Mouse (Mus musculus): ENCODE data around the gene Ccdc102a. TPM values are rescaled to one million over a fixed set of nuclear protein-coding genes. Genes with fewer than 3 reads are reported as not detected.

Ccdc102a gene
- 1 to 10 TPM; 6.8 to 9.9 TPM for total RNA-seq (2023)

DNA sequence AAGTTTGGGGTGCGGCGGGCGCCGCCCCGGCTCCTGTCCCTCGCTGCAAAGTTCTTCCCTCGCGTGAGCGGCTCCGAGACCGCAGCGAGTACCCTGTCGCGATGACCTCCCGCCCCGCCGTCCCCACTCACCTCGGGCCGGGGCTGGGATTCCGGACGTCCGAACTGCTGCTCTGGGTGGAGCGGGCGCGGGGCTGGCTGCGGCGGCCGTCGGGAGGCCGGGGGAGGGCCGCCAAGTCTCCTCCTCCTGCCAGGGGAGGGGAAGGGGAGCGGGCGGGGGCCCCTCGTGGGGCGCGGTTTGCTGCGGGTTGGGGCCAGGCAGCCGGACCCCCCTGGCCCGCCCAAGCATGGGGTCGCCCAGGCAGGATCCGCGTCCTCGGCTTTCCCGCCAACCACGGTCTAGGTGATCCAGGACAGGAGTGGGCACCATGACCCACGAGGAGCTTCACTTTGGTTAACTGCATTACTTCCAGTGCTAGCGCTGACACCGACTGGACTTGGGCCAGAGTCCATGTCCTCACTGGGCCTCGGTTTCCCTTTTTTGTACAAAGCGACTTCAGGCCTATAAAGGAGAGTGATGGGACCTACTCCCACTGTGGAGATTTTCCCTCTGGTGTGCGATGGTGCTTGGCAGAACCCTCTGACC lies at the start of gene Ccdc102a:
Gene Ccdc102a, minus strand, starts transcription at position 248 of the 645 bp plus-strand sequence.

GRCm38 (mm10) chr8:94923405-94923804 lies 5.5 kb upstream of the Ccdc102a start, which contains the start of gene Adgrg5:
Adgrg5 (plus strand) TSS chr8:94923694.

GRCm38 (mm10) chr8:94876197-94876730 lies 41.6 kb downstream of the Ccdc102a start, which contains the start of gene Dok4:
Dok4 (minus strand) TSS chr8:94876330.

DNA sequence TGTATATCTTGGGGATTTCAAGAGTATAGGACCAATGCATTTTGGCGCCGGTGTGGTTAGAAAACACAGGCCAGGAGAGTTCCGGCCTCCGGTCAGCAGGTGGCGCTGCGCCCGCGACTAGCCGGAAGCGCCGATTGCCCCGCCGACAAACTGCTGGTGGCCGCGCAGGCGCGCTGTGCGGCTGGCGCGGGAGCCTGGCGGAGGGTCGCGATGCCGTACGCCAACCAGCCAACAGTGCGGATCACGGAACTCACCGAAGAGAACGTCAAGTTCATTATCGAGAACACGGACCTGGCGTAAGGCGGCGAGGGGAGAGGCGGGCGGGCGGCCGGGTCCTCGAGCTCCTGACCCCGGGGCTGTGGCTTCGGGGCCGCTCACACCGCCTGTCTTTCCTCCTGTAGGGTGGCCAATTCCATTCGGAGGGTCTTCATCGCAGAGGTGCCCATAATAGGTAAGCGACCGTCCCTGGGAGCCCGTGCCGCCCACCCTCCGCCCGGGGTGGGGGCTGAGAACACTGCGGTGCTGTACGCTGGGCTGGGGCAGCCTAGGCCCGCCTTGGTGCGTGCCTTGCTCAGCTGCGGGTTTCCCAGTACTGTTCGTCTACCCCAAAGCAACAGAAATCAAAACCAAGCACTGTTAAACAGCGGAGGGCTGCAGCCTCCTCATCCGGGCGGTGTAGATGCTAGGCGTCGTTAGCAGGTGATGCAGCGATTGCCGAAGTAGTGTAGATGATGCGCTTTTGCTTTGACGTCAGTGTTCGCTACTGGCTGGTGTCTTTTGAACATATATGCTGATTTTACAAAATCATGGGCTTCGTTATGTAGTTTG lies 60.3 kb downstream of the Ccdc102a start, which contains the start of gene Polr2c:
Gene Polr2c, plus strand, starts transcription at position 105 of the 828 bp plus-strand sequence.

Other genes starting within 250 kb of the Ccdc102a start
- gene Pllp, start 221.8 kb downstream of the Ccdc102a start, total RNA-seq (2023): not detected
- not detected for gene Ccl22, start 172.5 kb downstream of the Ccdc102a start, total RNA-seq (2023)
- gene Cx3cl1, start 146.1 kb downstream of the Ccdc102a start, total RNA-seq (2023): under 1 TPM in 1 of 2 experiments, not detected in 1; 0.26 TPM
- gene Ccl17, start 107.6 kb downstream of the Ccdc102a start, total RNA-seq (2023): not detected
- 10 to 100 TPM; 28.2 to 45.3 TPM for gene Coq9, start 79.8 kb downstream of the Ccdc102a start, total RNA-seq (2023)
- 10 to 100 TPM; 67.1 to 71.6 TPM for gene Ciapin1, start 79.7 kb downstream of the Ccdc102a start, total RNA-seq (2023)
- gene Polr2c, start 60.6 kb downstream of the Ccdc102a start, total RNA-seq (2023): 10 to 100 TPM; 68.0 to 85.1 TPM
- 1 to 10 TPM; 1.1 to 1.3 TPM for gene Dok4, start 41.8 kb downstream of the Ccdc102a start, total RNA-seq (2023)
- 10 to 100 TPM; 64.2 to 73.4 TPM for gene Adgrg5, start 5.6 kb upstream of the Ccdc102a start, total RNA-seq (2023)
- gene Adgrg1, start 56.7 kb upstream of the Ccdc102a start, total RNA-seq (2023): 1 to 10 TPM; 7.3 to 9.8 TPM
- gene Adgrg3, start 99.6 kb upstream of the Ccdc102a start, total RNA-seq (2023): 1 to 10 TPM; 6.2 to 7.8 TPM
- under 1 TPM in 1 of 2 experiments, not detected in 1; 0.96 TPM for gene Drc7, start 137.0 kb upstream of the Ccdc102a start, total RNA-seq (2023)
- gene Katnb1, start 163.1 kb upstream of the Ccdc102a start, total RNA-seq (2023): 10 to 100 TPM; 18.9 to 20.9 TPM